Mouse (Mus musculus) myocyte (in vitro differentiated cells): ENCODE measurements at regions not wholly inside any gene's neighbourhood (a gene's known extent, or its start where the extent isn't known, plus 50 kb on each side); places are given as distances from the start of the nearest gene placed in this dataset.

Experiments used
- CEBPB ChIP-seq: IDR thresholded peaks from 2 replicates; pipeline ENCODE4 v1.6.1; 2011; ENCODE audit warnings: mild to moderate bottlenecking, moderate library complexity; ENCODE audit not compliant: poor library complexity, insufficient read depth, severe bottlenecking
- E2F4 ChIP-seq: IDR thresholded peaks from one replicate; pipeline ENCODE4 v1.6.1; 2011; ENCODE audit warnings: mild to moderate bottlenecking, control low read depth, moderate library complexity; ENCODE audit not compliant: insufficient read depth
- POLR2AphosphoS2 ChIP-seq: IDR thresholded peaks from one replicate; pipeline ENCODE4 v1.6.1; 2011; ENCODE audit warnings: low read depth, control low read depth; ENCODE audit not compliant: insufficient read length
- SRF ChIP-seq: IDR thresholded peaks from one replicate; pipeline ENCODE4 v1.6.1; 2011; ENCODE audit warnings: low read depth; ENCODE audit not compliant: control insufficient read depth, insufficient read length
- TCF12 ChIP-seq: IDR thresholded peaks from one replicate; pipeline ENCODE4 v1.6.1; 2011; ENCODE audit warnings: mild to moderate bottlenecking, control low read depth; ENCODE audit not compliant: poor library complexity, insufficient read depth, severe bottlenecking
- USF1 ChIP-seq: IDR thresholded peaks from one replicate; pipeline ENCODE4 v1.6.1; 2011; ENCODE audit warnings: low read depth, mild to moderate bottlenecking, control low read depth, moderate library complexity

DNA sequence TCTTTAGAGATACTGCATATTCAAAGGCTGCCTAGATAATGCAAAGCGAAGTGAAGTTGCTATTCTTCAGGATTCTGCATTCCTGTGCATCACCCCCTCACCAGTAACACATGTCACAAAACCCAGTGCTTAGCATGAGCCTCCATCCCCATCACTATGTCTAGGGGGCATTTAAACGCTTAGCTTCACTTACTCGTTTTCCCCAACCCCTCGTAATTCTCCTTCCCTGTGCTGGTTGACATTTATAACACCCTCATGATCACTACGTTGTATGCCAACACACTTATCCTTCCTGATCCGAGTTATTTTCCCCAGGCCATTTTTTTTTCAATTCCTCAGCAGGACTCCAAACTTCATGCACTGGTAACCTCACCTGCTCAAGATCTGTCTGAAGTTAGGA lies 152.6 kb downstream of the Lipi start:
- TF ChIP-seq POLR2AphosphoS2 (no peak), TCF12 (no peak), SRF (no peak), E2F4 (no peak), USF1 (no peak), CEBPB (no peak)
